Mouse (Mus musculus) adrenal gland, adult 2 months (tissue): ENCODE data around the gene Sh3d19. TPM values are rescaled to one million over a fixed set of nuclear protein-coding genes. Genes with fewer than 3 reads are reported as not detected.
A peak's percentile ranks its signal among the peaks of the same experiment; 100 is the strongest.

ENCODE experiments used
- DNase-seq: peaks from one replicate; pipeline ENCODE4 v3.0.0; 2021
- long read RNA-seq: library from polyadenylated mRNA; stranded (forward); transcript quantifications from one replicate; pipeline ENCODE4 v2.0.0, GENCODE M21; 2021
- polyA plus RNA-seq: library from polyadenylated mRNA; depleted of rRNA; stranded (reverse); fragments of >200 nt; gene quantifications from 2 replicates; pipeline ENCODE4 v1.2.3, GENCODE M21; 2012; rRNA removed
- total RNA-seq, 2 experiments: library from RNA; stranded (reverse); gene quantifications; 2 replicates each; pipeline ENCODE4 v1.2.3; 2021

Sh3d19 gene
- 10 to 100 TPM; 14.5 to 26.8 TPM for total RNA-seq
- 19.1 and 20.4 TPM in 2 replicates for polyA plus RNA-seq
- long read RNA-seq, full-length matches to known transcripts = 1 of 1 reads
- long read RNA-seq, partial matches to known transcripts = 0 of 1 reads
- long read RNA-seq, other reads (novel, unspliced or antisense) = 0 of 1 reads

GRCm38 (mm10) chr3:85970742-85971598 lies at the start of gene Sh3d19:
Gene Sh3d19, plus strand, starts transcription at chr3:85971109.
- peak; percentile 93 for DNase-seq

- DNase-seq = peak; percentile 89
These were observed 48.6 kb upstream of the Sh3d19 start for GRCm38 (mm10) chr3:85922331-85922730.

GRCm38 (mm10) chr3:85923343-85923742 lies 47.6 kb upstream of the Sh3d19 start:
- DNase-seq = no peak

GRCm38 (mm10) chr3:85923954-85924945 lies 46.7 kb upstream of the Sh3d19 start:
- peak; percentile 80 for DNase-seq

- no peak for DNase-seq
These were observed 43.6 kb upstream of the Sh3d19 start for GRCm38 (mm10) chr3:85927296-85927695.

- DNase-seq = no peak
These were observed 42.7 kb upstream of the Sh3d19 start for GRCm38 (mm10) chr3:85928140-85928611.

GRCm38 (mm10) chr3:85929711-85930110 lies 41.2 kb upstream of the Sh3d19 start:
- DNase-seq = peak; percentile 61

- no peak for DNase-seq
These were observed 40.1 kb upstream of the Sh3d19 start for GRCm38 (mm10) chr3:85930671-85931255.

GRCm38 (mm10) chr3:85931859-85932258 lies 39.0 kb upstream of the Sh3d19 start:
- no peak for DNase-seq

GRCm38 (mm10) chr3:85933586-85933985 lies 37.3 kb upstream of the Sh3d19 start:
- DNase-seq = no peak

- DNase-seq = no peak
These were observed 20.0 kb upstream of the Sh3d19 start for GRCm38 (mm10) chr3:85950914-85951313.

- no peak for DNase-seq
These were observed 18.1 kb upstream of the Sh3d19 start for GRCm38 (mm10) chr3:85952696-85953283.

GRCm38 (mm10) chr3:85955269-85955668 lies 15.6 kb upstream of the Sh3d19 start:
- DNase-seq = no peak

GRCm38 (mm10) chr3:85955704-85956103 lies 15.2 kb upstream of the Sh3d19 start:
- DNase-seq = no peak

GRCm38 (mm10) chr3:85959669-85960068 lies 11.2 kb upstream of the Sh3d19 start:
- no peak for DNase-seq

- DNase-seq = no peak
These were observed 9.8 kb upstream of the Sh3d19 start for GRCm38 (mm10) chr3:85961134-85961533.

GRCm38 (mm10) chr3:85965479-85965878 lies 5.4 kb upstream of the Sh3d19 start:
- no peak for DNase-seq

- DNase-seq = no peak
These were observed 1.9 kb upstream of the Sh3d19 start for GRCm38 (mm10) chr3:85969040-85969439.

- DNase-seq = peak; percentile 44
These were observed 678 bp downstream of the Sh3d19 start for GRCm38 (mm10) chr3:85971599-85971975.

GRCm38 (mm10) chr3:85973376-85974140 lies 2.6 kb downstream of the Sh3d19 start:
- no peak for DNase-seq

GRCm38 (mm10) chr3:85974451-85974850 lies 3.5 kb downstream of the Sh3d19 start:
- DNase-seq = no peak
